Mouse (Mus musculus) spleen, postnatal 36 days (tissue): Measurements from ENCODE around the gene Iffo2.
A peak's percentile ranks its signal among the peaks of the same experiment; 100 is the strongest.

Experiments used
- DNase-seq, 2 experiments: peaks; one replicate each; pipeline ENCODE4 v3.0.0; 2022; ENCODE audit warnings: low spot score in 2 of 2, mixed read lengths in 1 of 2

The Iffo2 gene

GRCm38 (mm10) chr4:139581427-139582051, 51.2 kb downstream of the Iffo2 start:
- DNase-seq: no peak

- no peak for DNase-seq
Observed at GRCm38 (mm10) chr4:139582346-139582745, 52.0 kb downstream of the Iffo2 start.

GRCm38 (mm10) chr4:139582903-139583302, 52.6 kb downstream of the Iffo2 start:
- DNase-seq: no peak

GRCm38 (mm10) chr4:139583629-139584245, 53.4 kb downstream of the Iffo2 start:
- no peak for DNase-seq

- DNase-seq: no peak
Observed at GRCm38 (mm10) chr4:139584704-139585103, 54.4 kb downstream of the Iffo2 start.

- no peak for DNase-seq
Observed at GRCm38 (mm10) chr4:139585713-139586112, 55.4 kb downstream of the Iffo2 start.

- DNase-seq: no peak
Observed at GRCm38 (mm10) chr4:139587370-139587769, 57.0 kb downstream of the Iffo2 start.

GRCm38 (mm10) chr4:139587773-139588172, 57.4 kb downstream of the Iffo2 start:
- no peak for DNase-seq

GRCm38 (mm10) chr4:139589351-139590027, 59.1 kb downstream of the Iffo2 start:
- no peak for DNase-seq

GRCm38 (mm10) chr4:139590446-139590845, 60.1 kb downstream of the Iffo2 start:
- DNase-seq: no peak

GRCm38 (mm10) chr4:139592895-139593294, 62.5 kb downstream of the Iffo2 start:
- no peak for DNase-seq

- DNase-seq: no peak
Observed at GRCm38 (mm10) chr4:139593383-139593782, 63.0 kb downstream of the Iffo2 start.

- DNase-seq: no peak
Observed at GRCm38 (mm10) chr4:139594062-139594461, 63.7 kb downstream of the Iffo2 start.

GRCm38 (mm10) chr4:139596715-139597114, 66.4 kb downstream of the Iffo2 start:
- no peak for DNase-seq

GRCm38 (mm10) chr4:139597286-139598284, 67.2 kb downstream of the Iffo2 start:
- DNase-seq: no peak

GRCm38 (mm10) chr4:139598356-139598755, 68.0 kb downstream of the Iffo2 start:
- no peak for DNase-seq

GRCm38 (mm10) chr4:139598950-139599518, 68.7 kb downstream of the Iffo2 start:
- DNase-seq: peak; percentile 60 to 67

GRCm38 (mm10) chr4:139601519-139602356, 71.4 kb downstream of the Iffo2 start:
- no peak for DNase-seq

- peak; percentile 30 to 40 for DNase-seq
Observed at GRCm38 (mm10) chr4:139602357-139603244, 72.3 kb downstream of the Iffo2 start, which contains the start of gene Gm21969. Gene Gm21969 (plus strand): TSS chr4:139603186.
